21 mouse cellular contexts compared by ENCODE assay signal in the genomic region with DNA sequence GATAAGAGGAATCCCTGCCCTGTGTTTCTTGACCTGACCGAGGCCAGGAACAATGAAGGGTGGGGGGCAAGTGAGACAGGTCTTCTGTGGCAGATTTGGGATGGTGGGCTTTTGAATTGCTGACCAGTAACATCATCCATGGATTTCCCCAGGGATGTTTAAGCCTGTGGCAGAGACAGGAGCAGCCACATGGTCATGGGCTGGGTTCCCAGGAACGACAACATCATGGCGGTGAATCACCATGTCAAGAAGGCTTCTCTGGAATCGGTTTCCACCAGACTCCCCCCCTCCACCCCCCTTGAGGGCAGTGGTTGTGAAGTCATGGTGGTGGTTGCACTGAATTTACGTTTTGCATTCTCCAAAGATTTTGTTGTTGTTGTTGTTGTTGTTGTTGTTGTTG.
"Had no signal": no experiment of that assay in that cellular context is flagged by ENCODE, and none has a peak within 500 bp of the region (broad histone marks: within the 10 kb centered on the region; RNA-seq: fewer than 3 reads in every experiment).

No protein-coding gene starts in this region.

- H3K27ac ChIP-seq: lung, embryonic 15.5 days; macrophage; midbrain, embryonic 13.5 days; midbrain, embryonic 15.5 days; neural tube, embryonic 13.5 days; neural tube, embryonic 15.5 days had no signal

- H3K4me1 ChIP-seq: midbrain, embryonic 13.5 days; midbrain, embryonic 15.5 days; neural tube, embryonic 13.5 days; neural tube, embryonic 15.5 days had no signal

- H3K27me3 ChIP-seq: lung, embryonic 15.5 days; megakaryocyte, embryonic 14.5 days; midbrain, embryonic 13.5 days; midbrain, embryonic 15.5 days; neural tube, embryonic 13.5 days; neural tube, embryonic 15.5 days had no signal

- DNase-seq: liver, postnatal 0 days; lung, adult 2 months; lung, postnatal 14 days; lung, postnatal 36 days; retina, postnatal 1 day; right cerebral cortex, adult 18-20 months; right cerebral cortex, postnatal 25 days; right cerebral cortex, postnatal 4 days; spleen, adult 18-20 months; thymus, adult 2 months; thymus, postnatal 25 days; thymus, postnatal 4 days had no signal

- H3K9ac ChIP-seq: liver, postnatal 0 days; lung, embryonic 15.5 days; midbrain, embryonic 13.5 days; midbrain, embryonic 15.5 days; neural tube, embryonic 13.5 days; neural tube, embryonic 15.5 days had no signal

- H3K9me3 ChIP-seq: lung, embryonic 15.5 days; megakaryocyte, embryonic 14.5 days; midbrain, embryonic 13.5 days; midbrain, embryonic 15.5 days; neural tube, embryonic 13.5 days; neural tube, embryonic 15.5 days had no signal

- H3K36me3 ChIP-seq: lung, embryonic 15.5 days; midbrain, embryonic 13.5 days; midbrain, embryonic 15.5 days; neural tube, embryonic 13.5 days; neural tube, embryonic 15.5 days had no signal

- H3K4me2 ChIP-seq: lung, embryonic 15.5 days; midbrain, embryonic 11.5 days; midbrain, embryonic 13.5 days; midbrain, embryonic 15.5 days; neural tube, embryonic 13.5 days; neural tube, embryonic 15.5 days had no signal

- H3K4me3 ChIP-seq: lung, embryonic 15.5 days; megakaryocyte, embryonic 14.5 days; midbrain, embryonic 13.5 days; midbrain, embryonic 15.5 days; neural tube, embryonic 13.5 days; neural tube, embryonic 15.5 days had no signal

- ATAC-seq: liver, postnatal 0 days; lung, postnatal 0 days; midbrain, embryonic 13.5 days; midbrain, embryonic 15.5 days had no signal
